Mouse (Mus musculus) frontal cortex, postnatal 14 days (tissue): ENCODE measurements at regions not wholly inside any gene's neighbourhood (a gene's known extent, or its start where the extent isn't known, plus 50 kb on each side); places are given as distances from the start of the nearest gene placed in this dataset.

ENCODE experiments used
- DNase-seq, 2 experiments: peaks; one replicate each; pipeline ENCODE4 v3.0.0; 2022; ENCODE audit warnings: low spot score in 2 of 2

- DNase-seq: no peak
These were observed 461.8 kb downstream of the Ccdc171 start for GRCm38 (mm10) chr4:83986951-83987822.

- no peak for DNase-seq
These were observed 462.5 kb downstream of the Ccdc171 start for GRCm38 (mm10) chr4:83987846-83988245.

GRCm38 (mm10) chr4:83988314-83988713, 463.0 kb downstream of the Ccdc171 start:
- no peak for DNase-seq

GRCm38 (mm10) chr4:83990126-83990989, 465.0 kb downstream of the Ccdc171 start:
- no peak for DNase-seq

- no peak for DNase-seq
These were observed 465.9 kb downstream of the Ccdc171 start for GRCm38 (mm10) chr4:83991195-83991594.

GRCm38 (mm10) chr4:83997079-83997478, 471.7 kb downstream of the Ccdc171 start:
- DNase-seq: no peak

- no peak for DNase-seq
These were observed 476.3 kb downstream of the Ccdc171 start for GRCm38 (mm10) chr4:84001645-84002044.

- DNase-seq: no peak
These were observed 478.9 kb downstream of the Ccdc171 start for GRCm38 (mm10) chr4:84004055-84004778.

- DNase-seq: no peak
These were observed 479.5 kb downstream of the Ccdc171 start for GRCm38 (mm10) chr4:84004786-84005382.

- no peak for DNase-seq
These were observed 486.6 kb downstream of the Ccdc171 start for GRCm38 (mm10) chr4:84011941-84012340.

GRCm38 (mm10) chr4:84015139-84015538, 489.8 kb downstream of the Ccdc171 start:
- no peak for DNase-seq

GRCm38 (mm10) chr4:84015552-84016169, 490.3 kb downstream of the Ccdc171 start:
- DNase-seq: no peak

- DNase-seq: no peak
These were observed 492.8 kb downstream of the Ccdc171 start for GRCm38 (mm10) chr4:84018135-84018534.

- no peak for DNase-seq
These were observed 493.4 kb downstream of the Ccdc171 start for GRCm38 (mm10) chr4:84018774-84019173.

- DNase-seq: no peak
These were observed 494.3 kb downstream of the Ccdc171 start for GRCm38 (mm10) chr4:84019500-84020255.

GRCm38 (mm10) chr4:84020692-84021091, 495.3 kb downstream of the Ccdc171 start:
- no peak for DNase-seq

- DNase-seq: no peak
These were observed 497.0 kb downstream of the Ccdc171 start for GRCm38 (mm10) chr4:84022323-84022722.

GRCm38 (mm10) chr4:84026144-84026543, 500.8 kb downstream of the Ccdc171 start:
- DNase-seq: no peak

GRCm38 (mm10) chr4:84028120-84028519, 502.8 kb downstream of the Ccdc171 start:
- no peak for DNase-seq

GRCm38 (mm10) chr4:84030916-84031315, 505.6 kb downstream of the Ccdc171 start:
- DNase-seq: no peak
